Mouse (Mus musculus) liver, embryonic 11.5 days (tissue): ENCODE measurements at regions not wholly inside any gene's neighbourhood (a gene's known extent, or its start where the extent isn't known, plus 50 kb on each side); places are given as distances from the start of the nearest gene placed in this dataset.

Source experiments
- ATAC-seq: fragments of 200-750 bp; cut with Nextera tagmentation; replicated peaks from 2 replicates; pipeline ENCODE4 v1.8.0; 2017; ENCODE audit warnings: moderate number of reproducible peaks, mild to moderate bottlenecking, moderate TSS enrichment, moderate library complexity; ENCODE audit not compliant: low FRiP score
- DNase-seq: peaks from one replicate; pipeline ENCODE4 v3.0.0-alpha.2; 2017; ENCODE audit warnings: low spot score
- H3K27ac ChIP-seq: fragments of 300-500 bp; sonication (generic); 2 replicates; pipeline ENCODE4 v1.5.1; 2014; ENCODE audit warnings: mild to moderate bottlenecking, low read depth, low read length, control low read depth
- H3K27me3 ChIP-seq: fragments of 300-500 bp; sonication (generic); replicated peaks from 2 replicates; pipeline ENCODE4 v1.6.1; 2014; ENCODE audit warnings: low read length, mixed read lengths; ENCODE audit not compliant: control insufficient read depth, insufficient read depth
- H3K36me3 ChIP-seq: fragments of 300-500 bp; sonication (generic); 2 replicates; pipeline ENCODE4 v1.6.1; 2014; ENCODE audit warnings: mild to moderate bottlenecking, low read length, moderate library complexity, mixed read lengths; ENCODE audit not compliant: control insufficient read depth, insufficient read depth
- H3K4me1 ChIP-seq: fragments of 300-500 bp; sonication (generic); replicated peaks from 2 replicates; pipeline ENCODE4 v1.6.1; 2014; ENCODE audit warnings: low read length, mixed read lengths; ENCODE audit not compliant: control insufficient read depth, insufficient read depth
- H3K4me2 ChIP-seq: fragments of 300-500 bp; sonication (generic); 2 replicates; pipeline ENCODE4 v1.6.1; 2014; ENCODE audit warnings: mild to moderate bottlenecking, control low read depth, moderate library complexity
- H3K4me3 ChIP-seq: fragments of 300-500 bp; sonication (generic); 2 replicates; pipeline ENCODE4 v1.5.1; 2014; ENCODE audit warnings: low read depth, low read length, control low read depth
- H3K9ac ChIP-seq: fragments of 300-500 bp; sonication (generic); 2 replicates; pipeline ENCODE4 v1.6.1; 2014; ENCODE audit warnings: low read depth, low read length, control low read depth
- H3K9me3 ChIP-seq: fragments of 300-500 bp; sonication (generic); 2 replicates; pipeline ENCODE4 v1.6.1; 2016; ENCODE audit warnings: low read length, inconsistent platforms, mixed read lengths; ENCODE audit not compliant: control insufficient read depth
- WGBS: fragments of 180-500 bp; shearing (Covaris S2); extraction: QIAGEN DNeasy Blood & Tissue Kit; methylation state at CpG from one replicate; pipeline ENCODE4 v1.1.7; 2014; 5-methylcytosine and 5-hydroxymethylcytosine counted together

- no peaks in the 10 kb centered on the region for H3K4me1 ChIP-seq
- no peaks in the 10 kb centered on the region for H3K27me3 ChIP-seq
- H3K9me3 ChIP-seq, result no peaks in the 10 kb centered on the region
- no peaks in the 10 kb centered on the region for H3K36me3 ChIP-seq
- DNase-seq (no peak), ATAC-seq (no peak)
- no peak overlapping the region for H3K27ac ChIP-seq
- H3K9ac ChIP-seq, result no peak overlapping the region
- no peak overlapping the region for H3K4me2 ChIP-seq
- no peak overlapping the region for H3K4me3 ChIP-seq
Observed at GRCm38 (mm10) chr5:149915761-149916160, 102.7 kb upstream of the Rxfp2 start.

- ATAC-seq (no peak), DNase-seq (no peak)
- H3K9ac ChIP-seq, result no peak overlapping the region
- H3K4me1 ChIP-seq, result no peaks in the 10 kb centered on the region
- H3K27ac ChIP-seq, result no peak overlapping the region
- no peak overlapping the region for H3K4me2 ChIP-seq
- no peaks in the 10 kb centered on the region for H3K27me3 ChIP-seq
- 34% methylated on average over 3 of the region's 3 CpGs for WGBS
- H3K36me3 ChIP-seq, result no peaks in the 10 kb centered on the region
- H3K4me3 ChIP-seq, result no peak overlapping the region
- H3K9me3 ChIP-seq, result no peaks in the 10 kb centered on the region
Observed at GRCm38 (mm10) chr5:149917374-149917773, 101.1 kb upstream of the Rxfp2 start.

GRCm38 (mm10) chr5:149919097-149919496, 99.4 kb upstream of the Rxfp2 start:
- H3K4me2 ChIP-seq, result no peak overlapping the region
- H3K9ac ChIP-seq, result no peak overlapping the region
- 57% methylated on average over 4 of the region's 4 CpGs for WGBS
- H3K27me3 ChIP-seq, result no peaks in the 10 kb centered on the region
- no peak overlapping the region for H3K27ac ChIP-seq
- H3K36me3 ChIP-seq, result no peaks in the 10 kb centered on the region
- no peak for ATAC-seq
- DNase-seq, result no peak
- no peak overlapping the region for H3K4me3 ChIP-seq
- no peaks in the 10 kb centered on the region for H3K4me1 ChIP-seq
- H3K9me3 ChIP-seq, result no peaks in the 10 kb centered on the region

GRCm38 (mm10) chr5:149920326-149920725, 98.1 kb upstream of the Rxfp2 start:
- DNase-seq (no peak), ATAC-seq (no peak)
- Histone ChIP-seq H3K4me3 (no peak overlapping the region), H3K36me3 (no peaks in the 10 kb centered on the region), H3K27me3 (no peaks in the 10 kb centered on the region), H3K4me2 (no peak overlapping the region), H3K9ac (no peak overlapping the region), H3K27ac (no peak overlapping the region), H3K9me3 (no peaks in the 10 kb centered on the region), H3K4me1 (no peaks in the 10 kb centered on the region)
- 83% methylated on average over 4 of the region's 4 CpGs for WGBS

- DNase-seq (no peak), ATAC-seq (no peak)
- Histone ChIP-seq H3K9ac (no peak overlapping the region), H3K27ac (no peak overlapping the region), H3K9me3 (no peaks in the 10 kb centered on the region), H3K27me3 (no peaks in the 10 kb centered on the region), H3K4me2 (no peak overlapping the region), H3K4me3 (no peak overlapping the region), H3K4me1 (no peaks in the 10 kb centered on the region), H3K36me3 (no peaks in the 10 kb centered on the region)
- WGBS, result 87% methylated on average over 10 of the region's 10 CpGs
Observed at GRCm38 (mm10) chr5:149924501-149924900, 94.0 kb upstream of the Rxfp2 start.

GRCm38 (mm10) chr5:149926786-149927185, 91.7 kb upstream of the Rxfp2 start:
- no peaks in the 10 kb centered on the region for H3K9me3 ChIP-seq
- H3K4me1 ChIP-seq, result no peaks in the 10 kb centered on the region
- ATAC-seq, result no peak
- no peak overlapping the region for H3K4me2 ChIP-seq
- no peak overlapping the region for H3K9ac ChIP-seq
- no peak overlapping the region for H3K4me3 ChIP-seq
- DNase-seq, result no peak
- H3K27ac ChIP-seq, result no peak overlapping the region
- 71% methylated on average over 2 of the region's 2 CpGs for WGBS
- H3K27me3 ChIP-seq, result no peaks in the 10 kb centered on the region
- H3K36me3 ChIP-seq, result no peaks in the 10 kb centered on the region

- H3K9me3 ChIP-seq, result no peaks in the 10 kb centered on the region
- H3K9ac ChIP-seq, result no peak overlapping the region
- H3K4me1 ChIP-seq, result no peaks in the 10 kb centered on the region
- no peak for ATAC-seq
- H3K4me3 ChIP-seq, result no peak overlapping the region
- H3K27me3 ChIP-seq, result no peaks in the 10 kb centered on the region
- no peak overlapping the region for H3K27ac ChIP-seq
- no peak overlapping the region for H3K4me2 ChIP-seq
- no peak for DNase-seq
- 74% methylated on average over 9 of the region's 9 CpGs for WGBS
- no peaks in the 10 kb centered on the region for H3K36me3 ChIP-seq
Observed at GRCm38 (mm10) chr5:149931574-149932161, 86.8 kb upstream of the Rxfp2 start.

GRCm38 (mm10) chr5:149932220-149932619, 86.3 kb upstream of the Rxfp2 start:
- no peak for ATAC-seq
- no peak overlapping the region for H3K9ac ChIP-seq
- no peak overlapping the region for H3K4me2 ChIP-seq
- no peaks in the 10 kb centered on the region for H3K4me1 ChIP-seq
- no peak overlapping the region for H3K4me3 ChIP-seq
- no peak overlapping the region for H3K27ac ChIP-seq
- H3K36me3 ChIP-seq, result no peaks in the 10 kb centered on the region
- H3K9me3 ChIP-seq, result no peaks in the 10 kb centered on the region
- H3K27me3 ChIP-seq, result no peaks in the 10 kb centered on the region
- no peak for DNase-seq
- 65% methylated on average over 4 of the region's 4 CpGs for WGBS

GRCm38 (mm10) chr5:149945651-149946050, 72.8 kb upstream of the Rxfp2 start:
- DNase-seq (no peak), ATAC-seq (no peak)
- Histone ChIP-seq H3K27me3 (no peaks in the 10 kb centered on the region), H3K4me3 (no peak overlapping the region), H3K4me1 (no peaks in the 10 kb centered on the region), H3K4me2 (no peak overlapping the region), H3K9me3 (no peaks in the 10 kb centered on the region), H3K9ac (no peak overlapping the region), H3K27ac (no peak overlapping the region), H3K36me3 (no peaks in the 10 kb centered on the region)
